In genomic region chr4:76365871-76366270, GRCm38 (mm10) we compare ENCODE assay signal across 12 mouse cellular contexts.
DNase-seq lines count a peak whose midpoint lies in the region; ATAC-seq and TF ChIP-seq lines count a peak whose summit lies in the region.
"Had no signal": no experiment of that assay in that cellular context is flagged by ENCODE, and none has a peak within 500 bp of the region (broad histone marks: within the 10 kb centered on the region; RNA-seq: fewer than 3 reads in every experiment).

No protein-coding gene starts in this region.

- H3K9ac ChIP-seq in heart, embryonic 13.5 days, result no peak overlapping the region
- H3K9ac ChIP-seq in liver, adult 2 months (ENCODE audit: low read depth, low read length), result no peak overlapping the region
- H3K9ac ChIP-seq: liver, embryonic 15.5 days; neural tube, embryonic 12.5 days had no signal

- no peak for ATAC-seq in heart, embryonic 13.5 days (ENCODE audit: extremely low read depth, insufficient number of reproducible peaks, low FRiP score, low TSS enrichment)
- ATAC-seq: inflammation-experienced regulatory T-cells, adult 6 months had no signal

- peak overlapping the region; percentile 7; the same call in 1 of the 2 replicates for H3K27ac ChIP-seq in heart, embryonic 13.5 days (replicated peaks)
- peak overlapping the region; percentile 8 for H3K27ac ChIP-seq in liver, adult 2 months (replicated peaks; ENCODE audit: insufficient read depth, low read depth, low read length)
- H3K27ac ChIP-seq: liver, embryonic 15.5 days; neural tube, embryonic 12.5 days had no signal

- no peaks in the 10 kb centered on the region for H3K9me3 ChIP-seq in heart, embryonic 13.5 days
- H3K9me3 ChIP-seq: liver, embryonic 15.5 days; neural tube, embryonic 12.5 days had no signal

- H3K4me2 ChIP-seq in heart, embryonic 13.5 days, result peak overlapping the region; percentile 22; the same call in 1 of the 2 replicates
- H3K4me2 ChIP-seq: liver, embryonic 15.5 days; neural tube, embryonic 12.5 days had no signal

- H3K4me3 ChIP-seq in heart, embryonic 13.5 days, result no peak overlapping the region
- H3K4me3 ChIP-seq in liver, adult 2 months (ENCODE audit: insufficient read depth, low read depth, low read length), result no peak overlapping the region
- H3K4me3 ChIP-seq: liver, embryonic 15.5 days; neural tube, embryonic 12.5 days had no signal

- H3K79me2 ChIP-seq in liver, adult 2 months (ENCODE audit: control insufficient read depth, insufficient read depth, low read length), result peaks cover 3% of the 10 kb centered on the region; the same call in 1 of the 2 replicates

- peaks cover 77% of the 10 kb centered on the region for H3K4me1 ChIP-seq in heart, embryonic 13.5 days
- H3K4me1 ChIP-seq in liver, adult 2 months (ENCODE audit: control insufficient read depth, insufficient read depth, low read length), result peaks cover 29% of the 10 kb centered on the region; the same call in 1 of the 2 replicates
- H3K4me1 ChIP-seq: liver, embryonic 15.5 days had no signal

- no peak for TF ChIP-seq POLR2A in liver, adult 2 months (IDR thresholded peaks at IDR 0.05; ENCODE audit: extremely low read depth, insufficient read depth, low read length)

- 25% methylated on average over 4 of the region's 4 CpGs for WGBS in heart, embryonic 13.5 days
- WGBS in liver, adult 2 months, result 14% methylated on average over 4 of the region's 4 CpGs

- no peaks in the 10 kb centered on the region for H3K36me3 ChIP-seq in heart, embryonic 13.5 days
- H3K36me3 ChIP-seq in liver, adult 2 months (ENCODE audit: control insufficient read depth, insufficient read depth, low read length), result no peaks in the 10 kb centered on the region
- H3K36me3 ChIP-seq: liver, embryonic 15.5 days; neural tube, embryonic 12.5 days had no signal

- no peaks in the 10 kb centered on the region for H3K27me3 ChIP-seq in heart, embryonic 13.5 days (replicated peaks)
- H3K27me3 ChIP-seq in liver, adult 2 months (ENCODE audit: control insufficient read depth, insufficient read depth, low read length), result no peaks in the 10 kb centered on the region
- H3K27me3 ChIP-seq: liver, embryonic 15.5 days; neural tube, embryonic 12.5 days had no signal

- TF ChIP-seq CTCF in liver, adult 2 months (IDR thresholded peaks at IDR 0.05; ENCODE audit: low read depth, low read length), result no peak

- DNase-seq in heart, adult 11 months, result no peak
- DNase-seq in liver, adult 2 months (ENCODE audit: extremely low read depth, low read depth, low spot score), result peak; percentile 73
- DNase-seq in liver, result no peak
- peak; percentile 80 for DNase-seq in cerebellum, adult 11-12 months
- peak; percentile 52 for DNase-seq in kidney, adult 9 months
- no peak for DNase-seq in spleen, postnatal 36 days (ENCODE audit: low spot score in 2 of 2)
- no peak for DNase-seq in c-Kit-positive CD71-positive TER-119-positive erythroid progenitor cells, embryonic 14.5 days (ENCODE audit: low spot score)
- DNase-seq: adrenal gland, postnatal 10 days had no signal

Comparison
In these comparisons a context has a peak if more than half of its experiments do, and no peak if none do; other contexts are left out.
1. DNase-seq: peak in liver, adult 2 months (single experiment), cerebellum, adult 11-12 months (single experiment) and kidney, adult 9 months (single experiment); none in heart, adult 11 months (single experiment), liver (single experiment), spleen, postnatal 36 days (0 of 2) and c-Kit-positive CD71-positive TER-119-positive erythroid progenitor cells, embryonic 14.5 days (single experiment).